Mouse (Mus musculus) brain, embryonic 14.5 days (tissue): ENCODE measurements at regions not wholly inside any gene's neighbourhood (a gene's known extent, or its start where the extent isn't known, plus 50 kb on each side); places are given as distances from the start of the nearest gene placed in this dataset.

Source experiments
- CTCF ChIP-seq: fragments of 200-500 bp; IDR thresholded peaks from 2 replicates; pipeline ENCODE4 v1.5.1; 2012; ENCODE audit warnings: inconsistent platforms, mild to moderate bottlenecking, moderate library complexity, borderline replicate concordance; ENCODE audit not compliant: insufficient read depth, insufficient read length; ENCODE audit errors: extremely low read depth
- POLR2A ChIP-seq: fragments of 200-500 bp; IDR thresholded peaks from 2 replicates; pipeline ENCODE4 v1.6.1; 2012; ENCODE audit warnings: mild to moderate bottlenecking, inconsistent platforms, borderline replicate concordance; ENCODE audit not compliant: poor library complexity, insufficient read depth, insufficient read length, severe bottlenecking; ENCODE audit errors: extremely low read depth

GRCm38 (mm10) chr14:45757376-45757775 lies 99.4 kb upstream of the Ddhd1 start:
- no peak for TF ChIP-seq CTCF
- no peak for TF ChIP-seq POLR2A
